Mouse (Mus musculus) midbrain, embryonic 10.5 days (tissue): ENCODE measurements around the gene Otud7b. TPM values are rescaled to one million over a fixed set of nuclear protein-coding genes. Genes with fewer than 3 reads are reported as not detected.

ENCODE experiments used
- DNase-seq: peaks from one replicate; pipeline ENCODE4 v3.0.0-alpha.2; 2017; ENCODE audit warnings: low spot score
- H3K27ac ChIP-seq: fragments of 300-500 bp; sonication (generic); replicated peaks from 2 replicates; pipeline ENCODE4 v1.5.1; 2016; ENCODE audit warnings: mild to moderate bottlenecking
- H3K27me3 ChIP-seq: fragments of 300-500 bp; sonication (generic); 2 replicates; pipeline ENCODE4 v1.6.1; 2016; ENCODE audit warnings: low read depth, mild to moderate bottlenecking; ENCODE audit not compliant: poor library complexity, severe bottlenecking
- H3K36me3 ChIP-seq: fragments of 300-500 bp; sonication (generic); 2 replicates; pipeline ENCODE4 v1.6.1; 2016; ENCODE audit warnings: mild to moderate bottlenecking, moderate library complexity
- H3K4me1 ChIP-seq: fragments of 300-500 bp; sonication (generic); 2 replicates; pipeline ENCODE4 v1.6.1; 2016
- H3K4me3 ChIP-seq: fragments of 300-500 bp; sonication (generic); 2 replicates; pipeline ENCODE4 v1.5.1; 2016; ENCODE audit warnings: mild to moderate bottlenecking, moderate library complexity
- H3K9me3 ChIP-seq: fragments of 300-500 bp; sonication (generic); replicated peaks from 2 replicates; pipeline ENCODE4 v1.6.1; 2016; ENCODE audit warnings: mild to moderate bottlenecking
- WGBS: fragments of 180-500 bp; shearing (Covaris S2); methylation state at CpG from one replicate; pipeline ENCODE4 v1.1.7; 2016; 5-methylcytosine and 5-hydroxymethylcytosine counted together
- polyA plus RNA-seq: library from polyadenylated mRNA; unstranded; fragments of >200 nt; fragmentation: Nextera tagmentation; extraction: Ambion mirVana; gene quantifications from 2 replicates; pipeline ENCODE4 v1.2.1, GENCODE M21; 2016

The Otud7b gene
- polyA plus RNA-seq, 1 experiment from 2014 or later = 18.9 TPM

GRCm38 (mm10) chr3:96175251-96175650 lies 70.9 kb downstream of the Otud7b start:
- Histone ChIP-seq H3K27me3 (no peaks in the 10 kb centered on the region), H3K27ac (no peak overlapping the region), H3K9me3 (no peaks in the 10 kb centered on the region), H3K4me3 (0 out of 2 replicates have a peak overlapping the region, but pooled peaks have one; percentile 7), H3K4me1 (peaks cover 41% of the 10 kb centered on the region), H3K36me3 (peaks cover 59% of the 10 kb centered on the region)
- DNase-seq = no peak
- WGBS = 96% methylated on average over 6 of the region's 6 CpGs

- H3K4me1 ChIP-seq = peaks cover 50% of the 10 kb centered on the region
- DNase-seq = no peak
- 92% methylated on average over 4 of the region's 4 CpGs for WGBS
- H3K4me3 ChIP-seq = no peak overlapping the region
- H3K27ac ChIP-seq = no peak overlapping the region
- no peaks in the 10 kb centered on the region for H3K9me3 ChIP-seq
- H3K27me3 ChIP-seq = no peaks in the 10 kb centered on the region
- peaks cover 56% of the 10 kb centered on the region for H3K36me3 ChIP-seq
These were observed 74.1 kb downstream of the Otud7b start for GRCm38 (mm10) chr3:96178427-96178826.

- WGBS = 76% methylated on average over 2 of the region's 2 CpGs
- H3K9me3 ChIP-seq = no peaks in the 10 kb centered on the region
- H3K27me3 ChIP-seq = no peaks in the 10 kb centered on the region
- no peak for DNase-seq
- no peak overlapping the region for H3K27ac ChIP-seq
- peaks cover 46% of the 10 kb centered on the region for H3K4me1 ChIP-seq
- H3K36me3 ChIP-seq = peaks cover 52% of the 10 kb centered on the region
- no peak overlapping the region for H3K4me3 ChIP-seq
These were observed 74.6 kb downstream of the Otud7b start for GRCm38 (mm10) chr3:96178902-96179301.

- Histone ChIP-seq H3K4me3 (no peak overlapping the region), H3K27ac (no peak overlapping the region)
- 67% methylated on average over 4 of the region's 4 CpGs for WGBS
These were observed 75.2 kb downstream of the Otud7b start for GRCm38 (mm10) chr3:96179531-96179930.

GRCm38 (mm10) chr3:96180727-96181477 lies 76.6 kb downstream of the Otud7b start, which contains the start of gene Sv2a:
Sv2a (plus strand) TSS chr3:96181151.
- H3K9me3 ChIP-seq = no peaks in the 10 kb centered on the region
- peaks cover 36% of the 10 kb centered on the region for H3K36me3 ChIP-seq
- peaks cover 37% of the 10 kb centered on the region for H3K4me1 ChIP-seq
- H3K27me3 ChIP-seq = no peaks in the 10 kb centered on the region
- peak; percentile 49 for DNase-seq
- peak within 1 kb of the TSS; percentile 82 for H3K27ac ChIP-seq
- WGBS = 1% methylated on average over 19 of the region's 23 CpGs
- H3K4me3 ChIP-seq = peak within 1 kb of the TSS; percentile 63

More at GRCm38 (mm10) chr3:96179531-96179930, 75.2 kb downstream of the Otud7b start:
- H3K9me3 ChIP-seq = no peaks in the 10 kb centered on the region
- H3K27me3 ChIP-seq = no peaks in the 10 kb centered on the region
- DNase-seq = no peak
- H3K36me3 ChIP-seq = peaks cover 46% of the 10 kb centered on the region
- peaks cover 39% of the 10 kb centered on the region for H3K4me1 ChIP-seq

- no peaks in the 10 kb centered on the region for H3K9me3 ChIP-seq
- peak overlapping the region; percentile 63 for H3K4me3 ChIP-seq
- H3K36me3 ChIP-seq = peaks cover 28% of the 10 kb centered on the region
- WGBS = 40% methylated on average over 12 of the region's 12 CpGs
- H3K4me1 ChIP-seq = peaks cover 37% of the 10 kb centered on the region
- peak overlapping the region; percentile 82 for H3K27ac ChIP-seq
- no peaks in the 10 kb centered on the region for H3K27me3 ChIP-seq
- DNase-seq = no peak
These were observed 77.4 kb downstream of the Otud7b start for GRCm38 (mm10) chr3:96181510-96182381.

GRCm38 (mm10) chr3:96182382-96182776 lies 78.1 kb downstream of the Otud7b start:
- H3K36me3 ChIP-seq = peaks cover 23% of the 10 kb centered on the region
- H3K4me3 ChIP-seq = peak overlapping the region; percentile 63; the same call in 1 of the 2 replicates
- H3K27ac ChIP-seq = peak overlapping the region; percentile 7; the same call in 1 of the 2 replicates
- WGBS = 36% methylated on average over 4 of the region's 4 CpGs
- no peaks in the 10 kb centered on the region for H3K9me3 ChIP-seq
- H3K27me3 ChIP-seq = no peaks in the 10 kb centered on the region
- H3K4me1 ChIP-seq = peaks cover 37% of the 10 kb centered on the region
- DNase-seq = no peak

- Histone ChIP-seq H3K27me3 (0 out of 2 replicates have a peak, but pooled peaks cover 9% of the 10 kb centered on the region), H3K4me1 (peaks cover 17% of the 10 kb centered on the region), H3K4me3 (no peak overlapping the region), H3K36me3 (peaks cover 11% of the 10 kb centered on the region), H3K27ac (no peak overlapping the region), H3K9me3 (0 out of 2 replicates have a peak, but pooled peaks cover 3% of the 10 kb centered on the region)
- 69% methylated on average over 12 of the region's 12 CpGs for WGBS
- no peak for DNase-seq
These were observed 88.7 kb downstream of the Otud7b start for GRCm38 (mm10) chr3:96192977-96193376.

GRCm38 (mm10) chr3:96194966-96195365 lies 90.6 kb downstream of the Otud7b start:
- Histone ChIP-seq H3K9me3 (0 out of 2 replicates have a peak, but pooled peaks cover 3% of the 10 kb centered on the region), H3K27me3 (peaks cover 20% of the 10 kb centered on the region; the same call in 1 of the 2 replicates), H3K4me3 (no peak overlapping the region), H3K27ac (no peak overlapping the region), H3K36me3 (peaks cover 11% of the 10 kb centered on the region), H3K4me1 (peaks cover 21% of the 10 kb centered on the region)
- no peak for DNase-seq
- WGBS = 91% methylated on average over 10 of the region's 10 CpGs

- Histone ChIP-seq H3K4me1 (peaks cover 21% of the 10 kb centered on the region), H3K36me3 (peaks cover 11% of the 10 kb centered on the region), H3K27me3 (peaks cover 20% of the 10 kb centered on the region; the same call in 1 of the 2 replicates), H3K9me3 (0 out of 2 replicates have a peak, but pooled peaks cover 3% of the 10 kb centered on the region), H3K27ac (no peak overlapping the region), H3K4me3 (peak overlapping the region; percentile 69)
- DNase-seq = no peak
- WGBS = 93% methylated on average over 11 of the region's 11 CpGs
These were observed 91.4 kb downstream of the Otud7b start for GRCm38 (mm10) chr3:96195616-96196313.

- Histone ChIP-seq H3K4me1 (peaks cover 21% of the 10 kb centered on the region), H3K9me3 (0 out of 2 replicates have a peak, but pooled peaks cover 3% of the 10 kb centered on the region), H3K27ac (peak overlapping the region; percentile 97), H3K36me3 (peaks cover 11% of the 10 kb centered on the region), H3K27me3 (peaks cover 20% of the 10 kb centered on the region; the same call in 1 of the 2 replicates), H3K4me3 (peak overlapping the region; percentile 69)
- DNase-seq = no peak
- 20% methylated on average over 27 of the region's 27 CpGs for WGBS
These were observed 92.3 kb downstream of the Otud7b start for GRCm38 (mm10) chr3:96196437-96197128.
